Mouse (Mus musculus) myocyte (in vitro differentiated cells): ENCODE measurements around the gene Pard3. TPM values are rescaled to one million over a fixed set of nuclear protein-coding genes. Genes with fewer than 3 reads are reported as not detected.
A peak's percentile ranks its signal among the peaks of the same experiment; 100 is the strongest.

Experiments used
- H3K27me3 ChIP-seq: one replicate; pipeline ENCODE4 v1.6.1; 2011; ENCODE audit not compliant: control insufficient read depth, insufficient read depth, insufficient read length
- H3K36me3 ChIP-seq: one replicate; pipeline ENCODE4 v1.6.1; 2011; ENCODE audit not compliant: control insufficient read depth, insufficient read depth
- H3K4me2 ChIP-seq: one replicate; pipeline ENCODE4 v1.6.1; 2011; ENCODE audit warnings: low read depth, control low read depth
- H3K4me3 ChIP-seq: one replicate; pipeline ENCODE4 v1.5.1; 2011; ENCODE audit warnings: mild to moderate bottlenecking, control low read depth, moderate library complexity
- H3K79me2 ChIP-seq: one replicate; pipeline ENCODE4 v1.6.1; 2011; ENCODE audit not compliant: control insufficient read depth, insufficient read depth
- H3ac ChIP-seq: one replicate; pipeline ENCODE4 v1.6.1; 2011; ENCODE audit not compliant: control insufficient read depth, insufficient read length
- CEBPB ChIP-seq: IDR thresholded peaks from 2 replicates; pipeline ENCODE4 v1.6.1; 2011; ENCODE audit warnings: mild to moderate bottlenecking, moderate library complexity; ENCODE audit not compliant: poor library complexity, insufficient read depth, severe bottlenecking
- E2F4 ChIP-seq: IDR thresholded peaks from one replicate; pipeline ENCODE4 v1.6.1; 2011; ENCODE audit warnings: mild to moderate bottlenecking, control low read depth, moderate library complexity; ENCODE audit not compliant: insufficient read depth
- MAX ChIP-seq: IDR thresholded peaks from one replicate; pipeline ENCODE4 v1.6.1; 2011; ENCODE audit warnings: low read depth, mild to moderate bottlenecking, control low read depth
- MYOD1 ChIP-seq, 3 experiments: IDR thresholded peaks; one replicate each; pipeline ENCODE4 v1.6.1; 2011; ENCODE audit warnings: control low read depth in 2 of 3, low read depth in 2 of 3, mild to moderate bottlenecking in 2 of 3, moderate library complexity in 1 of 3; ENCODE audit not compliant: insufficient read length in 2 of 3, control insufficient read depth in 1 of 3
- MYOG ChIP-seq, 3 experiments: IDR thresholded peaks; one replicate each; pipeline ENCODE4 v1.6.1; 2011; ENCODE audit warnings: control low read depth in 2 of 3, low read depth in 2 of 3, mild to moderate bottlenecking in 2 of 3; ENCODE audit not compliant: insufficient read length in 2 of 3, control insufficient read depth in 1 of 3, insufficient read depth in 1 of 3
- POLR2A ChIP-seq: IDR thresholded peaks from one replicate; pipeline ENCODE4 v1.6.1; 2011; ENCODE audit warnings: low read depth, mild to moderate bottlenecking, control low read depth, moderate library complexity; ENCODE audit not compliant: insufficient read length
- POLR2AphosphoS2 ChIP-seq: IDR thresholded peaks from one replicate; pipeline ENCODE4 v1.6.1; 2011; ENCODE audit warnings: low read depth, control low read depth; ENCODE audit not compliant: insufficient read length
- REST ChIP-seq: IDR thresholded peaks from one replicate; pipeline ENCODE4 v1.6.1; 2011; ENCODE audit warnings: mild to moderate bottlenecking, control low read depth, moderate library complexity; ENCODE audit not compliant: insufficient read depth, insufficient read length
- SRF ChIP-seq: IDR thresholded peaks from one replicate; pipeline ENCODE4 v1.6.1; 2011; ENCODE audit warnings: low read depth; ENCODE audit not compliant: control insufficient read depth, insufficient read length
- TCF12 ChIP-seq: IDR thresholded peaks from one replicate; pipeline ENCODE4 v1.6.1; 2011; ENCODE audit warnings: mild to moderate bottlenecking, control low read depth; ENCODE audit not compliant: poor library complexity, insufficient read depth, severe bottlenecking
- TCF3 ChIP-seq: IDR thresholded peaks from one replicate; pipeline ENCODE4 v1.6.1; 2011; ENCODE audit warnings: low read depth, control low read depth; ENCODE audit not compliant: insufficient read length
- USF1 ChIP-seq: IDR thresholded peaks from one replicate; pipeline ENCODE4 v1.6.1; 2011; ENCODE audit warnings: low read depth, mild to moderate bottlenecking, control low read depth, moderate library complexity
- polyA plus RNA-seq: library from polyadenylated mRNA; unstranded; fragments of >200 nt; fragmentation: generic; extraction: Trizol; gene quantifications from one replicate; pipeline ENCODE4 v1.2.1, GENCODE M21; 2012; ENCODE audit warnings: missing spikeins

The Pard3 gene
- polyA plus RNA-seq, result 24.3 TPM

GRCm38 (mm10) chr8:127063551-127064360 is at the start of gene Pard3:
Pard3 (plus strand) TSS chr8:127063893.
- peak; percentile 83 for TF ChIP-seq POLR2A
- peak; percentile 62 for TF ChIP-seq POLR2AphosphoS2
- TF ChIP-seq TCF12, result no peak
- TF ChIP-seq USF1, result no peak
- TF ChIP-seq TCF3, result peak; percentile 3
- TF ChIP-seq MAX, result no peak
- no peak for TF ChIP-seq SRF
- TF ChIP-seq MYOG (IDR thresholded peaks at IDR 0.05; ENCODE audit: control insufficient read depth in 1 of 3, insufficient read depth in 1 of 3, insufficient read length in 2 of 3, low read depth in 2 of 3), result peak in 2 of 3 experiments; percentile 62 to 71
- TF ChIP-seq CEBPB, result no peak
- no peak for TF ChIP-seq E2F4
- TF ChIP-seq MYOD1 (IDR thresholded peaks at IDR 0.05; ENCODE audit: control insufficient read depth in 1 of 3, insufficient read length in 2 of 3, low read depth in 2 of 3), result peak in 2 of 3 experiments; percentile 65 to 67
- Histone ChIP-seq H3K4me2 (peak within 1 kb of the TSS; percentile 94), H3K36me3 (no peaks in the 10 kb centered on the region), H3ac (peak within 1 kb of the TSS; percentile 98), H3K27me3 (no peaks in the 10 kb centered on the region), H3K4me3 (peak within 1 kb of the TSS; percentile 75), H3K79me2 (peaks cover 43% of the 10 kb centered on the region)

- Histone ChIP-seq H3K79me2 (no peaks in the 10 kb centered on the region), H3K4me2 (no peak overlapping the region), H3ac (no peak overlapping the region), H3K36me3 (no peaks in the 10 kb centered on the region), H3K27me3 (no peaks in the 10 kb centered on the region), H3K4me3 (no peak overlapping the region)
- TF ChIP-seq E2F4 (no peak), TCF12 (no peak), CEBPB (no peak), SRF (no peak), USF1 (no peak), MYOD1 (IDR thresholded peaks at IDR 0.05; ENCODE audit: control insufficient read depth in 1 of 3, insufficient read length in 2 of 3, low read depth in 2 of 3) (no peak), POLR2AphosphoS2 (no peak), MYOG (IDR thresholded peaks at IDR 0.05; ENCODE audit: control insufficient read depth in 1 of 3, insufficient read depth in 1 of 3, insufficient read length in 2 of 3, low read depth in 2 of 3) (no peak), MAX (no peak), TCF3 (no peak), REST (no peak), POLR2A (no peak)
Measured at GRCm38 (mm10) chr8:127021830-127022229, 41.9 kb upstream of the Pard3 start.

- no peak overlapping the region for H3K4me3 ChIP-seq
- H3K79me2 ChIP-seq, result no peaks in the 10 kb centered on the region
- H3K36me3 ChIP-seq, result no peaks in the 10 kb centered on the region
- TF ChIP-seq TCF3, result no peak
- TF ChIP-seq TCF12, result no peak
- TF ChIP-seq SRF, result no peak
- no peaks in the 10 kb centered on the region for H3K27me3 ChIP-seq
- H3ac ChIP-seq, result no peak overlapping the region
- no peak overlapping the region for H3K4me2 ChIP-seq
Measured at GRCm38 (mm10) chr8:127025256-127025717, 38.4 kb upstream of the Pard3 start.

- no peak for TF ChIP-seq E2F4
- no peak for TF ChIP-seq MYOG (IDR thresholded peaks at IDR 0.05; ENCODE audit: control insufficient read depth in 1 of 3, insufficient read depth in 1 of 3, insufficient read length in 2 of 3, low read depth in 2 of 3)
- TF ChIP-seq POLR2AphosphoS2, result no peak
- no peak for TF ChIP-seq MAX
- no peak for TF ChIP-seq MYOD1 (IDR thresholded peaks at IDR 0.05; ENCODE audit: control insufficient read depth in 1 of 3, insufficient read length in 2 of 3, low read depth in 2 of 3)
- TF ChIP-seq REST, result no peak
- TF ChIP-seq SRF, result no peak
- TF ChIP-seq TCF12, result no peak
- TF ChIP-seq CEBPB, result no peak
- TF ChIP-seq TCF3, result no peak
- no peak overlapping the region for H3K4me2 ChIP-seq
Measured at GRCm38 (mm10) chr8:127025775-127026174, 37.9 kb upstream of the Pard3 start.

GRCm38 (mm10) chr8:127031476-127031875 is 32.2 kb upstream of the Pard3 start:
- no peak overlapping the region for H3K4me3 ChIP-seq
- H3K79me2 ChIP-seq, result no peaks in the 10 kb centered on the region
- no peak for TF ChIP-seq E2F4
- no peak for TF ChIP-seq USF1
- no peak for TF ChIP-seq MYOD1 (IDR thresholded peaks at IDR 0.05; ENCODE audit: control insufficient read depth in 1 of 3, insufficient read length in 2 of 3, low read depth in 2 of 3)
- TF ChIP-seq MYOG (IDR thresholded peaks at IDR 0.05; ENCODE audit: control insufficient read depth in 1 of 3, insufficient read depth in 1 of 3, insufficient read length in 2 of 3, low read depth in 2 of 3), result no peak
- TF ChIP-seq SRF, result no peak
- no peak for TF ChIP-seq TCF3
- no peak for TF ChIP-seq REST
- no peak for TF ChIP-seq TCF12
- no peak for TF ChIP-seq CEBPB
- TF ChIP-seq MAX, result no peak
- no peaks in the 10 kb centered on the region for H3K27me3 ChIP-seq
- no peak overlapping the region for H3ac ChIP-seq
- H3K4me2 ChIP-seq, result no peak overlapping the region
- H3K36me3 ChIP-seq, result no peaks in the 10 kb centered on the region

More at GRCm38 (mm10) chr8:127025775-127026174, 37.9 kb upstream of the Pard3 start:
- Histone ChIP-seq H3K4me3 (no peak overlapping the region), H3ac (no peak overlapping the region), H3K27me3 (no peaks in the 10 kb centered on the region), H3K79me2 (no peaks in the 10 kb centered on the region), H3K36me3 (no peaks in the 10 kb centered on the region)
